Mouse (Mus musculus): ENCODE data around the gene Arl6. TPM values are rescaled to one million over a fixed set of nuclear protein-coding genes. Genes with fewer than 3 reads are reported as not detected.

Gene Arl6
- total and polyA plus RNA-seq, 3 experiments, result 0.23 to 0.77 TPM; not detected in 1

Other genes with a start within 250 kb of the Arl6 start
- not detected in 2 replicates for gene Gabrr3, start 232.1 kb downstream of the Arl6 start, total RNA-seq (2012; rRNA removed)
- not detected in 2 replicates for gene Gabrr3, start 232.1 kb downstream of the Arl6 start, total RNA-seq (2014; rRNA removed)
- gene Gabrr3, start 232.1 kb downstream of the Arl6 start, polyA plus RNA-seq (2012; ENCODE audit: insufficient read length, low read depth), result not detected in 2 replicates
- gene Riox2, start 167.6 kb downstream of the Arl6 start, total RNA-seq (2012; rRNA removed), result 53.6 and 59.0 TPM in 2 replicates
- 43.2 and 47.3 TPM in 2 replicates for gene Riox2, start 167.6 kb downstream of the Arl6 start, total RNA-seq (2014; rRNA removed)
- 90.7 and 102 TPM in 2 replicates for gene Riox2, start 167.6 kb downstream of the Arl6 start, polyA plus RNA-seq (2012; ENCODE audit: insufficient read length, low read depth)
- gene Crybg3, start 38.4 kb downstream of the Arl6 start, total RNA-seq (2012; rRNA removed), result 2.8 and 3.0 TPM in 2 replicates
- 2.7 and 3.3 TPM in 2 replicates for gene Crybg3, start 38.4 kb downstream of the Arl6 start, total RNA-seq (2014; rRNA removed)
- gene Crybg3, start 38.4 kb downstream of the Arl6 start, polyA plus RNA-seq (2012; ENCODE audit: insufficient read length, low read depth), result 4.5 and 5.0 TPM in 2 replicates

Data from CH12.LX (cell line).